Mouse (Mus musculus) embryonic facial prominence, embryonic 15.5 days (tissue): Measurements from ENCODE around the gene Gabarap. TPM values are rescaled to one million over a fixed set of nuclear protein-coding genes. Genes with fewer than 3 reads are reported as not detected.

Source experiments
- ATAC-seq: fragments of 200-750 bp; cut with Nextera tagmentation; 2 replicates; pipeline ENCODE4 v1.8.0; 2017; ENCODE audit warnings: low read depth, moderate TSS enrichment; ENCODE audit not compliant: insufficient number of reproducible peaks, low FRiP score, low TSS enrichment
- H3K27ac ChIP-seq: fragments of 300-500 bp; sonication (generic); replicated peaks from 2 replicates; pipeline ENCODE4 v1.5.1; 2015; ENCODE audit warnings: mild to moderate bottlenecking, inconsistent platforms
- H3K27me3 ChIP-seq: fragments of 300-500 bp; sonication (generic); 2 replicates; pipeline ENCODE4 v1.6.1; 2015; ENCODE audit warnings: inconsistent platforms
- H3K36me3 ChIP-seq: fragments of 300-500 bp; sonication (generic); 2 replicates; pipeline ENCODE4 v1.6.1; 2015; ENCODE audit warnings: mild to moderate bottlenecking, inconsistent platforms
- H3K4me1 ChIP-seq: fragments of 300-500 bp; sonication (generic); 2 replicates; pipeline ENCODE4 v1.6.1; 2015; ENCODE audit warnings: inconsistent platforms
- H3K4me2 ChIP-seq: fragments of 300-500 bp; sonication (generic); replicated peaks from 2 replicates; pipeline ENCODE4 v1.6.1; 2015; ENCODE audit warnings: mild to moderate bottlenecking, inconsistent platforms
- H3K4me3 ChIP-seq: fragments of 300-500 bp; sonication (generic); replicated peaks from 2 replicates; pipeline ENCODE4 v1.5.1; 2015; ENCODE audit warnings: mild to moderate bottlenecking, inconsistent platforms
- H3K9ac ChIP-seq: fragments of 300-500 bp; sonication (generic); 2 replicates; pipeline ENCODE4 v1.6.1; 2015; ENCODE audit warnings: inconsistent platforms
- H3K9me3 ChIP-seq: fragments of 300-500 bp; sonication (generic); replicated peaks from 2 replicates; pipeline ENCODE4 v1.6.1; 2016; ENCODE audit warnings: inconsistent platforms
- WGBS: fragments of 180-500 bp; shearing (Covaris S2); methylation state at CpG from one replicate; pipeline ENCODE4 v1.1.7; 2015; 5-methylcytosine and 5-hydroxymethylcytosine counted together
- microRNA counts: library from miRNA; unstranded; fragments of <30 nt; microRNA quantifications from one replicate; lab custom pipeline; 2016
- microRNA-seq: library from miRNA; unstranded; fragments of <30 nt; microRNA quantifications from one replicate; pipeline ENCODE4, GENCODE M21; 2016; ENCODE audit warnings: borderline number of aligned reads
- polyA plus RNA-seq: library from polyadenylated mRNA; unstranded; fragments of >200 nt; fragmentation: Nextera tagmentation; extraction: Ambion mirVana; gene quantifications from 2 replicates; pipeline ENCODE4 v1.2.1, GENCODE M21; 2015

Gene Gabarap
- polyA plus RNA-seq, 1 experiment from 2014 or later: 559 TPM

DNA sequence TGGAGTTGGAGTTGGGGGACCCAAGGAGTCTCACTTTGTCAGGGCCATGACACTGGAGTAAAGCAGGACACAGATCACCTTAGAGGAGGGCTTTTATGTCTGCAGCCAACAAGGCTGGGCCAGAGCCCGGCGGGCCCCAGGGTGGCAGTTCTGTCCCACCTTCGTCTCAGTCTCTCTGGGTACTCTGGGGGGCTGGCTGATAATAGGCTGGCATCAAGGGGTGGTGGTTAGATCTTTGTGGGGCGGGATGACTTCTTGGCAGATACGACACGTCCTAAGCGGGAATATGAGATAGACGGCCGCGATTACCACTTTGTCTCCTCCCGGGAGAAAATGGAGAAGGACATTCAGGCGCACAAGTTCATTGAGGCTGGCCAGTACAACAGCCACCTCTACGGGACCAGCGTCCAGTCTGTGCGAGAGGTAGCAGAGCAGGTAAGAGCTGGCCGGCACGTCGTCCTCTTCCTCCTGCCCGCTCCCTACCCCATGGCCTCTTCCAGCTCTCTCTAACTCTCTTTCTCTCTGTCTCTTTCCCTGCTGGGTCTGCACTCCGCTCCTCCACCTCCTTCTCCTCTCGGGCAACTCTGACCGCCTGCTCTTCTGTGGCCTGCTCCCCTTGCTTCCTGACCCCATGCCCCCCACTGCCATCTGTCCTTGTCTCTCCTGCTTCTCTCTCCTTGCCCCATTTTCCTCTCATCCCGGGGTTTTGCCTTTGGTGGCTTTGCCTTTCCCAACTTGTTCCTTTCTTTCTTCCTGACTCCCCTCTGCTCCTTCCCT lies 51.6 kb downstream of the Gabarap start:
- 89% methylated on average over 23 of the region's 23 CpGs for WGBS
- H3K9me3 ChIP-seq: no peaks in the 10 kb centered on the region
- no peak overlapping the region for H3K27ac ChIP-seq
- H3K9ac ChIP-seq: no peak overlapping the region
- H3K4me1 ChIP-seq: no peaks in the 10 kb centered on the region
- no peaks in the 10 kb centered on the region for H3K27me3 ChIP-seq
- no peak overlapping the region for H3K4me2 ChIP-seq
- peaks cover 72% of the 10 kb centered on the region for H3K36me3 ChIP-seq
- ATAC-seq: no peak
- no peak overlapping the region for H3K4me3 ChIP-seq

DNA sequence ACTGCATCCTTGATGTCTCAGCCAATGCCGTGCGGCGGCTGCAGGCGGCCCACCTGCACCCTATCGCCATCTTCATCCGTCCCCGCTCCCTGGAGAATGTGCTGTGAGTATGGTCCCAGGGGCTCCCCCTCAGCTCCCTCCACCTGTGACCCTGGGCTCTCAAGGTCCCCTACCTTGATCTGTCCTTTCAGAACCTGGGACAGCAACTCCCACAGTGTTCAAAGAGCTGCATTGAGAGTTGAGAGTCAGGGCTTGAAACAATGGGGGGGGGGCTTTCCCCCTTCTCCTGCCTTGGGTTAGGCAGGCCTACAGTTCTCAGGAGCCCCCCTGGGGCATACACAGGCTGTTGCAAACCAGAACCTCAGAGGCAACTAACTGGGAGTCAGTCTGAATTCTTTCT lies 52.7 kb downstream of the Gabarap start:
- Histone ChIP-seq H3K9me3 (no peaks in the 10 kb centered on the region), H3K9ac (no peak overlapping the region), H3K27ac (no peak overlapping the region), H3K4me2 (no peak overlapping the region), H3K27me3 (no peaks in the 10 kb centered on the region), H3K4me3 (no peak overlapping the region), H3K4me1 (no peaks in the 10 kb centered on the region), H3K36me3 (peaks cover 61% of the 10 kb centered on the region)
- WGBS: 79% methylated on average over 7 of the region's 7 CpGs
- no peak for ATAC-seq

MicroRNAs within 50 kb of the gene (microRNA counts, 519-probe panel; counts per million panel counts)
- microRNA mmu-miR-324-3p (lab: Ali Mortazavi, UCI): not detected
- 2,799 counts per million, percentile 66 among the panel's probes with 10 or more counts for microRNA mmu-miR-324-5p (lab: Ali Mortazavi, UCI)

Small RNAs within 50 kb of the gene (microRNA-seq; reads per million reads assigned to microRNA genes)
- gene Gm44349: not detected
- gene Mir324: 2,340 reads per million, percentile 84 among the genes with 10 or more reads in this experiment

Other genes starting within 250 kb of the Gabarap start
- gene Polr2a, start 232.5 kb upstream of the Gabarap start, polyA plus RNA-seq: 24.3 and 28.2 TPM in 2 replicates
- gene Slc35g3, start 229.2 kb upstream of the Gabarap start, polyA plus RNA-seq: 0.15 and 0.18 TPM in 2 replicates
- 5.7 and 6.1 TPM in 2 replicates for gene Zbtb4, start 225.2 kb upstream of the Gabarap start, polyA plus RNA-seq
- gene Chrnb1, start 195.2 kb upstream of the Gabarap start, polyA plus RNA-seq: 29.3 and 38.6 TPM in 2 replicates
- 4.1 and 4.4 TPM in 2 replicates for gene Fgf11, start 189.3 kb upstream of the Gabarap start, polyA plus RNA-seq
- 7.5 and 10.0 TPM in 2 replicates for gene Tmem102, start 185.5 kb upstream of the Gabarap start, polyA plus RNA-seq
- gene Gm39566, start 175.8 kb upstream of the Gabarap start, polyA plus RNA-seq: not detected in 2 replicates
- gene Spem2, start 172.7 kb upstream of the Gabarap start, polyA plus RNA-seq: not detected in 2 replicates
- 0.16 and 0.38 TPM in 2 replicates for gene Spem1, start 169.0 kb upstream of the Gabarap start, polyA plus RNA-seq
- gene Nlgn2, start 153.4 kb upstream of the Gabarap start, polyA plus RNA-seq: 10.6 and 11.6 TPM in 2 replicates
- 388 and 399 TPM in 2 replicates for gene Tmem256, start 152.6 kb upstream of the Gabarap start, polyA plus RNA-seq
- gene Plscr3, start 144.8 kb upstream of the Gabarap start, polyA plus RNA-seq: 126 and 148 TPM in 2 replicates
- 6.9 TPM in 2 replicates for gene Tnk1, start 132.4 kb upstream of the Gabarap start, polyA plus RNA-seq
- gene Tmem95, start 113.1 kb upstream of the Gabarap start, polyA plus RNA-seq: 0.35 and 0.47 TPM in 2 replicates
- 13.8 and 18.1 TPM in 2 replicates for gene Kctd11, start 109.7 kb upstream of the Gabarap start, polyA plus RNA-seq
- 1.8 and 2.3 TPM in 2 replicates for gene Acap1, start 95.6 kb upstream of the Gabarap start, polyA plus RNA-seq
- gene 2810408A11Rik, start 90.2 kb upstream of the Gabarap start, polyA plus RNA-seq: 8.7 and 9.4 TPM in 2 replicates
- gene Neurl4, start 90.1 kb upstream of the Gabarap start, polyA plus RNA-seq: 7.8 and 8.5 TPM in 2 replicates
- 84.5 and 85.1 TPM in 2 replicates for gene Gps2, start 77.3 kb upstream of the Gabarap start, polyA plus RNA-seq
- gene Eif5a, start 69.2 kb upstream of the Gabarap start, polyA plus RNA-seq: 1,531 and 1,570 TPM in 2 replicates
- gene Ybx2, start 55.3 kb upstream of the Gabarap start, polyA plus RNA-seq: 2.7 and 6.2 TPM in 2 replicates
- gene Slc2a4, start 43.0 kb upstream of the Gabarap start, polyA plus RNA-seq: 21.1 and 21.7 TPM in 2 replicates
- gene Cldn7, start 26.4 kb upstream of the Gabarap start, polyA plus RNA-seq: 37.5 and 57.4 TPM in 2 replicates
- gene Ctdnep1, start 10.0 kb upstream of the Gabarap start, polyA plus RNA-seq: 31.6 and 34.9 TPM in 2 replicates
- 112 and 113 TPM in 2 replicates for gene Elp5, start 8.6 kb upstream of the Gabarap start, polyA plus RNA-seq
- gene Phf23, start 4.6 kb downstream of the Gabarap start, polyA plus RNA-seq: 77.8 and 83.0 TPM in 2 replicates
- 47.3 and 52.3 TPM in 2 replicates for gene Dvl2, start 9.5 kb downstream of the Gabarap start, polyA plus RNA-seq
- gene Acadvl, start 24.3 kb downstream of the Gabarap start, polyA plus RNA-seq: 95.6 and 97.7 TPM in 2 replicates
- 11.4 and 14.4 TPM in 2 replicates for gene Dlg4, start 25.8 kb downstream of the Gabarap start, polyA plus RNA-seq
- gene Asgr1, start 62.9 kb downstream of the Gabarap start, polyA plus RNA-seq: 0.24 and 0.27 TPM in 2 replicates
- 0.12 and 0.26 TPM in 2 replicates for gene Asgr2, start 101.5 kb downstream of the Gabarap start, polyA plus RNA-seq
- 0.42 and 2.1 TPM in 2 replicates for gene Mgl2, start 139.2 kb downstream of the Gabarap start, polyA plus RNA-seq
- gene Clec10a, start 165.1 kb downstream of the Gabarap start, polyA plus RNA-seq: 1.5 and 2.6 TPM in 2 replicates
- 6.9 and 11.2 TPM in 2 replicates for gene Slc16a11, start 221.6 kb downstream of the Gabarap start, polyA plus RNA-seq
- gene Slc16a13, start 229.9 kb downstream of the Gabarap start, polyA plus RNA-seq: 10.3 and 13.2 TPM in 2 replicates
- gene Bcl6b, start 238.7 kb downstream of the Gabarap start, polyA plus RNA-seq: 11.9 and 12.4 TPM in 2 replicates
- gene 0610010K14Rik, start 246.8 kb downstream of the Gabarap start, polyA plus RNA-seq: 157 and 177 TPM in 2 replicates
- 9.5 and 12.0 TPM in 2 replicates for gene Gm21988, start 248.7 kb downstream of the Gabarap start, polyA plus RNA-seq
- gene Rnasek, start 248.7 kb downstream of the Gabarap start, polyA plus RNA-seq: 231 and 240 TPM in 2 replicates